Mouse (Mus musculus) kidney, embryonic 14.5 days (tissue): ENCODE results near the gene Cnst. TPM values are rescaled to one million over a fixed set of nuclear protein-coding genes. Genes with fewer than 3 reads are reported as not detected.
"Not testable (repeated sequence)": the region's sequence is repeated elsewhere in the genome, so short reads cannot be mapped to it uniquely, and the experiment has no call there.

Experiments
- ATAC-seq: fragments of 200-750 bp; cut with Nextera tagmentation; 2 replicates; pipeline ENCODE4 v1.8.0; 2017; ENCODE audit warnings: moderate number of reproducible peaks, mild to moderate bottlenecking, moderate TSS enrichment, moderate library complexity; ENCODE audit not compliant: low FRiP score, low TSS enrichment
- H3K27ac ChIP-seq: fragments of 300-500 bp; sonication (generic); 2 replicates; pipeline ENCODE4 v1.5.1; 2014; ENCODE audit warnings: low read depth, mild to moderate bottlenecking, low read length, moderate library complexity, mixed read lengths
- H3K27me3 ChIP-seq: fragments of 300-500 bp; sonication (generic); 2 replicates; pipeline ENCODE4 v1.6.1; 2014; ENCODE audit warnings: mild to moderate bottlenecking, low read length; ENCODE audit not compliant: control insufficient read depth, insufficient read depth
- H3K36me3 ChIP-seq: fragments of 300-500 bp; sonication (generic); 2 replicates; pipeline ENCODE4 v1.6.1; 2014; ENCODE audit warnings: low read length, mixed read lengths; ENCODE audit not compliant: control insufficient read depth, insufficient read depth
- H3K4me1 ChIP-seq: fragments of 300-500 bp; sonication (generic); 2 replicates; pipeline ENCODE4 v1.6.1; 2014; ENCODE audit warnings: low read length, mixed read lengths; ENCODE audit not compliant: control insufficient read depth, insufficient read depth
- H3K4me2 ChIP-seq: fragments of 300-500 bp; sonication (generic); replicated peaks from 2 replicates; pipeline ENCODE4 v1.6.1; 2014; ENCODE audit warnings: low read depth, mild to moderate bottlenecking, low read length
- H3K4me3 ChIP-seq: fragments of 300-500 bp; sonication (generic); 2 replicates; pipeline ENCODE4 v1.5.1; 2014; ENCODE audit warnings: mild to moderate bottlenecking, low read length
- H3K9ac ChIP-seq: fragments of 300-500 bp; sonication (generic); 2 replicates; pipeline ENCODE4 v1.6.1; 2014; ENCODE audit warnings: low read depth, mild to moderate bottlenecking, low read length, moderate library complexity
- H3K9me3 ChIP-seq: fragments of 300-500 bp; sonication (generic); 2 replicates; pipeline ENCODE4 v1.6.1; 2016; ENCODE audit warnings: low read length; ENCODE audit not compliant: control insufficient read depth
- WGBS: fragments of 180-500 bp; shearing (Covaris S2); extraction: QIAGEN DNeasy Blood & Tissue Kit; methylation state at CpG from one replicate; pipeline ENCODE4 v1.1.7; 2014; 5-methylcytosine and 5-hydroxymethylcytosine counted together
- polyA plus RNA-seq: library from polyadenylated mRNA; unstranded; fragments of >200 nt; fragmentation: Nextera tagmentation; extraction: Ambion mirVana; gene quantifications from 2 replicates; pipeline ENCODE4 v1.2.1, GENCODE M21; 2014

The Cnst gene
- polyA plus RNA-seq, 1 experiment from 2014 or later: 14.1 TPM

DNA sequence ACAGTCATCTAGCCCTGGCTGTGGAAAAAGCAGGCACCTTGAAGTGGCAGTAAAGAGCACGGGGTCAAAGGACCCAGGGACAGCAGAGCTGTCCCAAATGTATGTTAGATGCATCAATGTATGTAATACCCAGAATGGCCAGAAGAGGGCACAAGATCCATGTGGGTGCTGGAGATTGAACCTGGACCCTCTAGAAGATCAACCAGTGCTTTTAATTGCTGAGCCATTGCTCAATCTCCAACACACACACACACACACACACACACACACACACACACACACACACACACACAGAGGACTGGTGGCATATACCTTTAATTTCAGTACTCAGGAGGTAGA, 87.2 kb downstream of the Cnst start:
- WGBS: 26% methylated on average over 1 of the region's 1 CpGs
- H3K9ac ChIP-seq: no peak overlapping the region
- no peak overlapping the region for H3K4me3 ChIP-seq
- no peaks in the 10 kb centered on the region for H3K27me3 ChIP-seq
- H3K36me3 ChIP-seq: no peaks in the 10 kb centered on the region
- no peak for ATAC-seq
- no peak overlapping the region for H3K4me2 ChIP-seq
- no peak overlapping the region for H3K27ac ChIP-seq
- no peaks in the 10 kb centered on the region for H3K4me1 ChIP-seq
- no peaks in the 10 kb centered on the region for H3K9me3 ChIP-seq

DNA sequence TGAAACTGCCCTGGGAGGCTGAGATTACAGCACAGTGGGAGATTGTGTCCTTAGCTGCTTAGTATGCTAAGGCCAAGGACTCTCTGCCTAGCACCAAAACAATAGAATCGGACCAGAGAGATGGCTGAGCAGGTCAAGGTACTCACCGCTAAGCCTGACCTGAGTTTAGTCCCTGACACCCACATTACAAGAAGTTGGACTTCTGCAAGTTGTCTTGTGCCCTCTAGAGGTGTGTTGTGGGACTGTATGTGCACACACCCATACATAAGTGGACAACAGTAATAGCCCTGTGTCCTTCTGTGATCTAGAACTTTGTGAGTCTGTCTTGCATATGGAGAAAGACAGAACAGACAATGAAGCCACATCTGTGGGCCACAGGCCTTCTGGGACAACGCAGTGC, 88.0 kb downstream of the Cnst start:
- Histone ChIP-seq H3K4me3 (no peak overlapping the region), H3K4me2 (no peak overlapping the region), H3K4me1 (no peaks in the 10 kb centered on the region), H3K27ac (no peak overlapping the region), H3K27me3 (no peaks in the 10 kb centered on the region), H3K9ac (no peak overlapping the region), H3K36me3 (no peaks in the 10 kb centered on the region), H3K9me3 (no peaks in the 10 kb centered on the region)
- 86% methylated on average over 3 of the region's 3 CpGs for WGBS
- no peak for ATAC-seq

DNA sequence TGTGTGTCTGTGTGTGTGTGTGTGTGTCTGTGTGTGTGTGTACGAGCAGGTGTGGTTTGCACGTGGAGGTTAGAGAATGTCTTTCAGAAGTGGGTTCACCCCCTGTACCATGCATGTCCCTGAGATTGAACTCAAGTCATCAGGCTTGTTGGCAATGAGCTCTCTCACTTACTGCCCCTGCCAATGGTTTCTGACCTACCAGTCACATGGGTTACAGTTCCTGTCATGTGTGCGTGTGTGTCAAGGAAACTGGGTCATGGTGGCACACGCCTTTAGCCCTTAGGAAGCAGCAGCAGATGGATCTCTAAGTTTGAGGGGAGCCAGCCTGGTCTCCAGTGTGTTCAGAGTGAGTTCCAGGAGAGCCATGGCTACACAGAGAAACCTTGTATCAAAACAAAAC, 96.6 kb downstream of the Cnst start:
- Histone ChIP-seq H3K27ac (no peak overlapping the region), H3K4me2 (no peak overlapping the region), H3K9ac (no peak overlapping the region), H3K9me3 (no peaks in the 10 kb centered on the region), H3K4me1 (no peaks in the 10 kb centered on the region), H3K27me3 (no peaks in the 10 kb centered on the region), H3K4me3 (no peak overlapping the region), H3K36me3 (no peaks in the 10 kb centered on the region)
- ATAC-seq: no peak
- WGBS: 80% methylated on average over 4 of the region's 4 CpGs

DNA sequence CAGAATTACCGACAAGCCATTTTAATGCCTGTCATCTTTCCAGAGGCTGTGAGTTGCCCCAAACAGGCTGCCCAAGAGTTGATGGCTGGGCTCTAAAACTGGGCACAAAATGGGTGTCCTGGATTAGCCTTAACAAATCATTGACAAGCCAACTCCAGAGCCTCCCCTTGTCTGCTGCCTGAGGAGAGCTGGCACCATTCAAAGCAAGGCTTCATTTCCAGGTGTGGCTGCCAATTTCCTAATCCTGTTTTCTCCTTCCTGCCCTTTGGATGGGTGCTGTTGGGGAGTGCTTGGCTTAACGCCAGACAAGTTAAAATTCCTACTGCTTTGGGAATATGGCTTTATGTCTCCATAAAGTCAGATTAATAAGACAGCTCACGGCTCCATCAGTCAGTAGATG, 98.0 kb downstream of the Cnst start:
- H3K4me2 ChIP-seq: no peak overlapping the region
- no peaks in the 10 kb centered on the region for H3K27me3 ChIP-seq
- no peaks in the 10 kb centered on the region for H3K4me1 ChIP-seq
- no peaks in the 10 kb centered on the region for H3K9me3 ChIP-seq
- WGBS: 73% methylated on average over 3 of the region's 3 CpGs
- ATAC-seq: no peak
- H3K27ac ChIP-seq: no peak overlapping the region
- no peak overlapping the region for H3K9ac ChIP-seq
- H3K36me3 ChIP-seq: no peaks in the 10 kb centered on the region
- H3K4me3 ChIP-seq: no peak overlapping the region

- Histone ChIP-seq H3K9ac (no peak overlapping the region), H3K36me3 (no peaks in the 10 kb centered on the region), H3K4me3 (no peak overlapping the region; the same call in 1 of the 2 replicates), H3K9me3 (no peaks in the 10 kb centered on the region), H3K4me2 (peak overlapping the region; percentile 39), H3K4me1 (no peaks in the 10 kb centered on the region), H3K27me3 (no peaks in the 10 kb centered on the region), H3K27ac (no peak overlapping the region)
- peak; percentile 91 for ATAC-seq
- WGBS: 66% methylated on average over 13 of the region's 13 CpGs
Observed at GRCm38 (mm10) chr1:179645101-179645979, 99.2 kb downstream of the Cnst start.

DNA sequence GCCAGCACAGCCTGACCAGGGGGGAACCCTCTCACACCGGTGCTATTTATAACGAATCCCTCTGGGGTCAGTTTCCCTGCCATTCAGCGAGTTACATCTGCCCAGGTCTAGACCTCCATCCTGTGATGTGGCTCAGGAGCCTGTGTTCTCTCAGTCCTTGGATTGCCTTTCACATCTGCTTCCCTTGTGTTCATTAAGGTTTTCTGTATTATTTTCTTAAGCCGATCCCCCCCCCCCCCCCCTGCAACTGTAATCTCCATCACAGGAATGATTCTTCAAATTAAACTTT, 99.8 kb downstream of the Cnst start:
- Histone ChIP-seq H3K27me3 (no peaks in the 10 kb centered on the region), H3K36me3 (no peaks in the 10 kb centered on the region), H3K4me1 (no peaks in the 10 kb centered on the region), H3K4me2 (peak overlapping the region; percentile 39), H3K9me3 (no peaks in the 10 kb centered on the region), H3K4me3 (no peak overlapping the region; the same call in 1 of the 2 replicates), H3K9ac (no peak overlapping the region), H3K27ac (no peak overlapping the region)
- 23% methylated on average over 4 of the region's 4 CpGs for WGBS
- ATAC-seq: no peak

DNA sequence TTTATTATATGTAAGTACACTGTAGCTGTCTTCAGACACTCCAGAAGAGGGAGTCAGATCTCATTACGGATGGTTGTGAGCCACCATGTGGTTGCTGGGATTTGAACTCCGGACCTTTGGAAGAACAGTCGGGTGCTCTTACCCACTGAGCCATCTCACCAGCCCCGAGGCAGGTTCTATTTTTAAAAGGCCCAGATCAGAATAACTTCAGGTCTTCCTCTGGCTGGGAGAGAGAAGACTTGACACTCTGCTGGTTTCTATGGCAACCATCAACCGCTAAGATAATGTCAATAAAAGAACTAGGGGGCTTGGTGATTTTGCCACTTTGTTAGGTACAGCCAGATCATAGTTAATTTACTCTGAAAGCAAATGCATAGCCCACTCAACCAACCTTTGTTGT, 102.5 kb downstream of the Cnst start:
- not testable (repeated sequence) for H3K9me3 ChIP-seq, H3K27ac ChIP-seq, H3K36me3 ChIP-seq, H3K4me3 ChIP-seq, ATAC-seq, H3K4me1 ChIP-seq, H3K4me2 ChIP-seq, H3K9ac ChIP-seq, H3K27me3 ChIP-seq
- 82% methylated on average over 4 of the region's 5 CpGs for WGBS

GRCm38 (mm10) chr1:179649324-179649723, 103.2 kb downstream of the Cnst start:
- no peak overlapping the region for H3K9ac ChIP-seq
- H3K4me1 ChIP-seq: no peaks in the 10 kb centered on the region
- H3K27ac ChIP-seq: no peak overlapping the region
- no peaks in the 10 kb centered on the region for H3K36me3 ChIP-seq
- H3K4me3 ChIP-seq: no peak overlapping the region
- H3K27me3 ChIP-seq: no peaks in the 10 kb centered on the region
- H3K9me3 ChIP-seq: no peaks in the 10 kb centered on the region
- H3K4me2 ChIP-seq: no peak overlapping the region
- no peak for ATAC-seq
- 77% methylated on average over 3 of the region's 3 CpGs for WGBS

DNA sequence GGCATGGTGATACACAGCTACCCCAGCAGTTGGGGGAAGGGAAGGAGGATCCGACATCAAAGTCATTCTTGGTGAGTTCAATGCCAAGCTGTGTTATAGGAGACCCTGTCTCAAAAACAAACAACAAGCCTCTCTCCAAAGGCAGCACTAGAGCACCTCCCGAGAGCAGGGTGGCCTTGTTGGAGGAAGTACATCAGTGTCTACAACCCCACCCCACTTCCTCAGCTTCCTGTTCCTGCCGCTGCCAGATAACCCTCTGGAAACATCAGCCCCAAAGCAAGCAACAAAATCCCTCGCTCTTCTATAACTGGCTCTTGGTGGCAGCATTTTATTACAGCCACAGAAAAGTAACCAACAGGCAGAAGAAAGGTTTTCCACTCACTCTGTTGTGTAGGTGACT, 104.1 kb downstream of the Cnst start:
- no peak overlapping the region for H3K9ac ChIP-seq
- H3K27me3 ChIP-seq: no peaks in the 10 kb centered on the region
- ATAC-seq: no peak
- H3K4me1 ChIP-seq: no peaks in the 10 kb centered on the region
- H3K9me3 ChIP-seq: no peaks in the 10 kb centered on the region
- no peak overlapping the region for H3K27ac ChIP-seq
- H3K4me3 ChIP-seq: no peak overlapping the region
- no peak overlapping the region for H3K4me2 ChIP-seq
- WGBS: 63% methylated on average over 4 of the region's 4 CpGs
- no peaks in the 10 kb centered on the region for H3K36me3 ChIP-seq
